Mouse (Mus musculus): ENCODE data around the gene Ugt1a8. TPM values are rescaled to one million over a fixed set of nuclear protein-coding genes. Genes with fewer than 3 reads are reported as not detected.

Gene Ugt1a8
- total and polyA plus RNA-seq, 2 experiments: 0.07 to 4.0 TPM

DNA sequence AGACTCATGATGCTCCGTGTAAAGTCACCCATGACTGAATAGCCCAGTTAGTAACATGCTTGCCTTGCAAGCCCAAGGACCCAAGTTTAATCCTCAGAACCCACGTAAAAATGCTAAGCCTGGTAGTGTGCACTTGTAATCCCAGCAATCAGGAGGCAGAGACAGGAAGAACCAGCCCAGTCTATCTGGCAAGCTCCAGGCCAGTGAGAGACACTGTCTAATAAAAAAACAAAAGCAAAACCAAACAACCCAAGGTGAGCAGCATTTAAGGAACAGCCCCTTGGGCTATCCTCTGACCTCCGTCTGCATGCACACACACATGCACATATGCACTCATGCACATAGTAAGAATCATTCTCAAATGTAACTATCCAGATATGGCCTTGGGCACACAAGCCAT is 142.0 kb downstream of the Ugt1a8 start:
- WGBS: 79% methylated on average over 3 of the region's 3 CpGs
- no peak for DNase-seq (ENCODE audit: extremely low read depth, low read depth, low spot score)
- TF ChIP-seq CTCF (IDR thresholded peaks at IDR 0.05; ENCODE audit: low read depth, low read length): no peak
- TF ChIP-seq POLR2A (IDR thresholded peaks at IDR 0.05; ENCODE audit: extremely low read depth, insufficient read depth, low read length): no peak
- no peak overlapping the region for H3K4me3 ChIP-seq (ENCODE audit: insufficient read depth, low read depth, low read length)
- no peaks in the 10 kb centered on the region for H3K79me2 ChIP-seq (ENCODE audit: control insufficient read depth, insufficient read depth, low read length)
- peaks cover 2% of the 10 kb centered on the region; the same call in 1 of the 2 replicates for H3K4me1 ChIP-seq (ENCODE audit: control insufficient read depth, insufficient read depth, low read length)
- H3K9ac ChIP-seq (ENCODE audit: low read depth, low read length): no peak overlapping the region
- H3K27me3 ChIP-seq (ENCODE audit: control insufficient read depth, insufficient read depth, low read length): no peaks in the 10 kb centered on the region
- no peaks in the 10 kb centered on the region for H3K36me3 ChIP-seq (ENCODE audit: control insufficient read depth, insufficient read depth, low read length)
- no peak overlapping the region for H3K27ac ChIP-seq (replicated peaks; ENCODE audit: insufficient read depth, low read depth, low read length)

DNA sequence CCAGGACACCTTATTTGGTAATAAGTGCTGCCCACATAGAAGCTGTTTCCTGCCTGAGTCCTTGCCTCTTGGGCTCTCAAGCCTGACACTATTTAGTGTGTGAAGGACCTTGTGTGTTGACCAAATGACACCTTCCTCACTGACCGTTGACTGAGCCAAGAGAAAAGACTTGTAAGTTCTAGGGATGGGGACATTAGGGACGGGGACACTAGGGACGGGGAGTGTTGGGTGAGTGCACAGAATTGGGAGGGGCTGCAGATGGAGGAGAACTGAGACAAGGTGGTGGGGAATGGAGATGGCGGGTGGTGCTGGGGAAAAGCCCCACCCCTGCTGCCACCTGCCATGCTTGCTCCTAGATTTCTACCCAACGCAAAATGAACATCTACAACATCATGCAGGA is 142.4 kb downstream of the Ugt1a8 start:
- no peaks in the 10 kb centered on the region for H3K79me2 ChIP-seq (ENCODE audit: control insufficient read depth, insufficient read depth, low read length)
- no peaks in the 10 kb centered on the region for H3K27me3 ChIP-seq (ENCODE audit: control insufficient read depth, insufficient read depth, low read length)
- no peaks in the 10 kb centered on the region for H3K36me3 ChIP-seq (ENCODE audit: control insufficient read depth, insufficient read depth, low read length)
- TF ChIP-seq CTCF (IDR thresholded peaks at IDR 0.05; ENCODE audit: low read depth, low read length) (no peak), POLR2A (IDR thresholded peaks at IDR 0.05; ENCODE audit: extremely low read depth, insufficient read depth, low read length) (no peak)
- WGBS: 85% methylated on average over 5 of the region's 5 CpGs
- peaks cover 2% of the 10 kb centered on the region; the same call in 1 of the 2 replicates for H3K4me1 ChIP-seq (ENCODE audit: control insufficient read depth, insufficient read depth, low read length)
- DNase-seq (ENCODE audit: extremely low read depth, low read depth, low spot score): no peak
- H3K27ac ChIP-seq (replicated peaks; ENCODE audit: insufficient read depth, low read depth, low read length): no peak overlapping the region
- no peak overlapping the region for H3K9ac ChIP-seq (ENCODE audit: low read depth, low read length)
- no peak overlapping the region for H3K4me3 ChIP-seq (ENCODE audit: insufficient read depth, low read depth, low read length)

DNA sequence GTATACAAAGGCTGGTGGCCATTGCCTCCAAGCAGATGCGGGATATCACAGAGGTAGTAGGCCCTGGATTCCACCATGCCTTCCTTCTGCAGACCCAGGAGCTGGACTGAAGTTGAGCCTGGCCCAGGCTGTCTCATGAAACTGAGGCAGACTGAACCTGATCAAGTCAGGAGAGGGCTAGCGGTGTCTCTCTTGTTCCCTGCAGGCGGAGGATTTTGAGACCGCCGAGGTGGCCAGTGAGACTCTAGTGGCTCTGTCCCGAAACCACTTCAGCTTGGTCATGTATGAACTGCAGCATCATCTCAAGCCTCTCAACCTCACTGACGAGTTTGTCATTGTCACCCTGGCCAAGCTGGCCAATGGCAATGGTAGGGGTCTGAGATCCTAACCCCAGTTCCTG is 142.8 kb downstream of the Ugt1a8 start:
- Histone ChIP-seq H3K36me3 (ENCODE audit: control insufficient read depth, insufficient read depth, low read length) (no peaks in the 10 kb centered on the region), H3K27me3 (ENCODE audit: control insufficient read depth, insufficient read depth, low read length) (no peaks in the 10 kb centered on the region), H3K79me2 (ENCODE audit: control insufficient read depth, insufficient read depth, low read length) (no peaks in the 10 kb centered on the region), H3K9ac (ENCODE audit: low read depth, low read length) (no peak overlapping the region), H3K4me1 (ENCODE audit: control insufficient read depth, insufficient read depth, low read length) (no peaks in the 10 kb centered on the region; the same call in 1 of the 2 replicates), H3K27ac (replicated peaks; ENCODE audit: insufficient read depth, low read depth, low read length) (no peak overlapping the region), H3K4me3 (ENCODE audit: insufficient read depth, low read depth, low read length) (no peak overlapping the region)
- no peak for TF ChIP-seq POLR2A (IDR thresholded peaks at IDR 0.05; ENCODE audit: extremely low read depth, insufficient read depth, low read length)
- TF ChIP-seq CTCF (IDR thresholded peaks at IDR 0.05; ENCODE audit: low read depth, low read length): no peak
- no peak for DNase-seq (ENCODE audit: extremely low read depth, low read depth, low spot score)
- WGBS: 78% methylated on average over 7 of the region's 7 CpGs

DNA sequence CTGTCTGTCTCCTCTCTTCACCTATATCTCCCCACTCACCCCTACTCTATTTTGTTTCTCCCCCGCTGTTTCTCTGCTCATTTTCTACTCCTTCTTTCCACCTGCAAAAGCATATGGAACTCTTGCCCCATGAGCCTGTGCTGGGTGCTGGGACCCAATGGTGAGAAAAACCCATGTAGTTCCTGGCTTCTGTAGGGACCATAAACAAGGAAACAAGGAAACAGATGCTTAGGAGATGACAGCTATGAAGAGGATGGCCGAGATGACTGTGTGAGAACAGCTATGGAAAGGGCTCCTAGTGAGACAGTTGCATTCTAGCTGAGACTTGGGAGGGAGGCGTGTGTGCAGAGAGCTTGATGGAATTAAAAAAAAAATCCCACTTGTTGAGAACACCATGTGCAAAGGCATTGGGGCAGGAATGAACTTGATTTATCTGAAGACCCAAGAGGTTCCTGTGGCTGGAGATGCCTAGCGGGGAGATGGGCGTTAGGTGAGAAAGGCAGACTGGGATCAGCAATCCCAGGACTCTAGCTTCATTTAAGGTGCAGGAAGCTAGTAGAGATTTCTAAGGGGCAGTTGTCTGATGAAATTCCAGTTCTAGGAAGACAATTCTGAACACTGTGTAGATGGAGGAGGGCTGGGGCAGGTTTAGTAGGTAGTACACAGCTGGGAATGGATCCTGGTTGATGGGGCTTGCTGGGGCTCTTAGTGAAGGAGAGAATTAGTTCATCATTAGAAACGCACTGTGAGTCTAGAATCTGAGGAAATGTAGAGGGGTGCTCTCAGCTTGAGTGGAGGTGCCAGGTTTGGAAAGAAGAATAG is 143.6 kb downstream of the Ugt1a8 start:
- Histone ChIP-seq H3K27ac (replicated peaks; ENCODE audit: insufficient read depth, low read depth, low read length) (no peak overlapping the region), H3K36me3 (ENCODE audit: control insufficient read depth, insufficient read depth, low read length) (no peaks in the 10 kb centered on the region), H3K4me3 (ENCODE audit: insufficient read depth, low read depth, low read length) (no peak overlapping the region), H3K4me1 (ENCODE audit: control insufficient read depth, insufficient read depth, low read length) (no peaks in the 10 kb centered on the region), H3K9ac (ENCODE audit: low read depth, low read length) (no peak overlapping the region), H3K27me3 (ENCODE audit: control insufficient read depth, insufficient read depth, low read length) (no peaks in the 10 kb centered on the region), H3K79me2 (ENCODE audit: control insufficient read depth, insufficient read depth, low read length) (no peaks in the 10 kb centered on the region)
- no peak for DNase-seq (ENCODE audit: extremely low read depth, low read depth, low spot score)
- no peak for TF ChIP-seq CTCF (IDR thresholded peaks at IDR 0.05; ENCODE audit: low read depth, low read length)
- TF ChIP-seq POLR2A (IDR thresholded peaks at IDR 0.05; ENCODE audit: extremely low read depth, insufficient read depth, low read length): no peak
- 78% methylated on average over 6 of the region's 6 CpGs for WGBS

DNA sequence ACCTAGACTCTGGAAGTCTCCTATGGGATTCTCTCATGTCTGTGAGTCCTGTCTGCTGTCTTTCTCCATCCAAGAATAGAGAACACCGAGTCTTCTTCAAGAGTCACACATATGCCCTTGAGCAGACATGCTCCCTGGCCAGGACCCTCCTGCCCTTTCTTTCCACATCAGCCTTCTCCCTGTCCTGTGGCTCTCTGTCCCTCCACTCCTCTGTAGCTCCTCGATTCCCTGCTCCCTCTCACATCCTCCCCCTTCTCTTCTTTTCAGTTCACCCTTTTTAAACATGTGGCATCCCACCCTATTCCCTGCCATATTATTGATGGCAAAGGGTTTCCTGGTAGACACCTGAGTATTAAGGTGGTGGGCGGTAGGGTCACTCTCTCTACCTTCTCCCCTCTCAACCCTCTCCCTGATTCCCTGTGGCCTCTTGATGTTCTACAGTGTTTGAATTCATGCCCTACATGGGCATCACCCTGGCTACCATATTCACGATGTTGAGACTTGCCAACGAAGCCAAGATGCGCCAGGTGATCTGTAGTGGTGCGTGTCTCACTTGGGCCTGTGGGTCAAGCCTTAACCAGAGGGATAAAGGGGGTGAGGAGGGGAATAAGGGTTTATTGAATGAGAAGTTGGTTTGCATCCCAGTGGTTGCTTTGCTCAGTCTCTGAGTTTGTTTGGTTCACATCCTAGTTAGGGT is 144.3 kb downstream of the Ugt1a8 start:
- Histone ChIP-seq H3K4me1 (ENCODE audit: control insufficient read depth, insufficient read depth, low read length) (no peaks in the 10 kb centered on the region), H3K4me3 (ENCODE audit: insufficient read depth, low read depth, low read length) (no peak overlapping the region), H3K27ac (replicated peaks; ENCODE audit: insufficient read depth, low read depth, low read length) (no peak overlapping the region), H3K79me2 (ENCODE audit: control insufficient read depth, insufficient read depth, low read length) (no peaks in the 10 kb centered on the region), H3K36me3 (ENCODE audit: control insufficient read depth, insufficient read depth, low read length) (no peaks in the 10 kb centered on the region), H3K9ac (ENCODE audit: low read depth, low read length) (no peak overlapping the region), H3K27me3 (ENCODE audit: control insufficient read depth, insufficient read depth, low read length) (no peaks in the 10 kb centered on the region)
- TF ChIP-seq CTCF (IDR thresholded peaks at IDR 0.05; ENCODE audit: low read depth, low read length) (no peak), POLR2A (IDR thresholded peaks at IDR 0.05; ENCODE audit: extremely low read depth, insufficient read depth, low read length) (no peak)
- no peak for DNase-seq (ENCODE audit: extremely low read depth, low read depth, low spot score)
- 67% methylated on average over 7 of the region's 7 CpGs for WGBS
